Mouse (Mus musculus) B cell, adult (primary cell): ENCODE data around the gene Arl2bp. TPM values are rescaled to one million over a fixed set of nuclear protein-coding genes. Genes with fewer than 3 reads are reported as not detected.

ENCODE experiments used
- total RNA-seq: library from RNA; stranded (reverse); gene quantifications from 4 replicates; pipeline ENCODE4 v1.2.4, GENCODE M21; 2023; ENCODE audit not compliant: inconsistent age

Arl2bp gene
- 94.4 to 105 TPM (median 99.9 TPM) in 4 replicates for total RNA-seq

DNA sequence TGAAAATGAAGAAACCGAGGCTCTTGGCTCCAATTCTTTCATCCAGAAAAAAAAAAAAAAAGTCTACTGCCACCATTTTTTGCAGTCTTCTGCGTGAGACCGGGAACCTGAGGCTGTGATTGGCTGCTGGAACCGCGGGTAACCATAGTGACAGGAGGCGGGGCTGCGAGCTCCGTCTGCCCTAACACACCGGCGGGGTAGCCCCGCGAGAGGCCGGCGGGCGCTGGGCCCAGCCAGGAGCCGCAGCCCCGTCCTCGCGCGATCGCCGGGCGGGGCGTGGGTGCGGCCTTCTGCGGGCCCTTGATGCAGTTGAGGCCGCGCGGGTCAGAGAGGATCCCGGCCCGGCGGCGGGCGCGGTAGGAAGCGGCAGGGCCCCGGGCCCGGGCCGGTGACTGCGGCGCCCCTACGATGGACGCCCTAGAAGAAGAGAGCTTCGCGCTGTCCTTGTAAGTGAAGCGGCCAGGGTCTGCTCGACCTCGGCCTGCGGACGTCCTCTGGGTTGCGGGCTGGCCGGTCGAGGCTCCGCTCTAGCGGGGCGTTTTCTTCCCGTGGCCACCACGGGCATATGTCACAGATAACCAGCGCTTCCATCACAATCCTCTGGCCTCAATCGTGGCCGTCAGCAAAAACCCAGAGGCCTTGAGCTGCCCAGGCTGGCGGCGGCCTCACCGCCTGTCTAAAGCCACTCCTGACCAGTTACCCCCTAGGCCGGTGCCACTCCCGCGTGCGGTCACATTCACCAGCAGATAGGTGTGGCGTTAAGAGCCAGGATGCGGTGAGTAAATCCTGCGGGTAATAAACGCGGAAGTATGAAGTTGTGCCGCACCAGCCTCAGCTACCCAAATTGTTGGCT lies at the start of gene Arl2bp:
Arl2bp (plus strand) TSS at position 145 of the 853 bp plus-strand sequence.

DNA sequence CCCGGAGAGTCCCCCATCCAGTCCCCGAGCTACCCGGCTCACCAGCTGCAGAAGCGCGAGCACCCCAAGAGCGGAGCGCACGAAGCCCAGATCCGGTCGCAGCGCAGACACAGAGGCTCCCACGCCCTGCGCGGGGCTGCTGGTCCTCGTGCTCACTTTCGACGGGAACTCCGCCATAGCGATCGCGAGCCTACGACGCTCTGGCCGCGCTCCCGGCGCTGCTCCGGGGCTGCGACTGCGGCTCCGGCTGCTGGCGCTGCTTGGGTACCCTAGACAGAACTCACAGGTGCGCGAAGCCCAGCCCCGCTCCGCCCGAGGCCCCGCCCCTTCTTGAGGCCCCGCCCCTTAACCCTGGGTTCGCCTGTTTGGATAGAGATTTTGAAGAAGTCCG lies 29.6 kb downstream of the Arl2bp start, which contains the start of gene Pllp:
Pllp (minus strand) TSS at position 285 of the 391 bp plus-strand sequence.

Other genes with a start within 250 kb of the Arl2bp start
- gene Nlrc5, start 232.2 kb upstream of the Arl2bp start, total RNA-seq = 88.4 to 123 TPM (median 96.6 TPM) in 4 replicates
- gene Cpne2, start 133.6 kb upstream of the Arl2bp start, total RNA-seq = 0.33 to 0.63 TPM (median 0.45 TPM) in 3 of 4 replicates, not detected in the other
- gene Rspry1, start 64.7 kb upstream of the Arl2bp start, total RNA-seq = 25.3 to 28.4 TPM (median 26.7 TPM) in 4 replicates
- 31.8 to 42.0 TPM (median 37.3 TPM) in 4 replicates for gene Fam192a, start 64.6 kb upstream of the Arl2bp start, total RNA-seq
- not detected in 4 replicates for gene Pllp, start 29.7 kb downstream of the Arl2bp start, total RNA-seq
- gene Ccl22, start 79.0 kb downstream of the Arl2bp start, total RNA-seq = 0.48 to 0.51 TPM in 2 of 4 replicates, not detected in the others
- not detected in 4 replicates for gene Cx3cl1, start 105.4 kb downstream of the Arl2bp start, total RNA-seq
- gene Ccl17, start 143.9 kb downstream of the Arl2bp start, total RNA-seq = not detected in 4 replicates
- gene Coq9, start 171.7 kb downstream of the Arl2bp start, total RNA-seq = 29.0 to 34.4 TPM (median 32.9 TPM) in 4 replicates
- 50.3 to 64.6 TPM (median 51.7 TPM) in 4 replicates for gene Ciapin1, start 171.8 kb downstream of the Arl2bp start, total RNA-seq
- 49.2 to 66.0 TPM (median 53.7 TPM) in 4 replicates for gene Polr2c, start 190.8 kb downstream of the Arl2bp start, total RNA-seq
- gene Dok4, start 209.7 kb downstream of the Arl2bp start, total RNA-seq = 1.6 to 3.0 TPM (median 2.3 TPM) in 4 replicates